Mouse (Mus musculus) frontal cortex, adult 2 months (tissue): ENCODE measurements at regions not wholly inside any gene's neighbourhood (a gene's known extent, or its start where the extent isn't known, plus 50 kb on each side); places are given as distances from the start of the nearest gene placed in this dataset.

Source experiments
- DNase-seq, 2 experiments: peaks; one replicate each; pipeline ENCODE4 v3.0.0; 2022; ENCODE audit warnings: low spot score in 1 of 2; ENCODE audit errors: extremely low spot score in 1 of 2

- DNase-seq = no peak
Observed at GRCm38 (mm10) chr4:101347309-101347708, 71.8 kb upstream of the Ak4 start.

GRCm38 (mm10) chr4:101342071-101342762, 76.9 kb upstream of the Ak4 start:
- no peak for DNase-seq

DNA sequence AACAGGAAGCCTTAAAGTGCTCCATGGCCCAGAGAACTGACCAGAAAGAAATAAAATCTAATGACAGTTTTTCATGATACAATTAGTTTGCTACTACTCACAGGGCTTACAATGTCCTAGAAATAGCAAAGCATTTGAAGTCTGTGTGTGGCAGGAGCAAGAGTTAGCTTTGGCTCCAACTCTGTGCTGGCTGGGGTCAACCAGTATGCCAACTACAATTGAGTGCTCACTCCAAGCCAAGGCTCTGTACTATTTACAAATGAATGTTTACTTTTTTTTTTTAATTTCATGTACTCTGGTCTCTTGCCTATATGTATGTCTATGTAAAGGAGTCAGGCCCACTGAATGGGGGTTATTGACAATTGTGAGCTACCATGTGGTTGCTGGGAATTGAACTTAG, 75.7 kb upstream of the Jak1 start:
- no peak for DNase-seq

- DNase-seq = no peak
Observed at GRCm38 (mm10) chr4:101338211-101338610, 73.1 kb upstream of the Jak1 start.

DNA sequence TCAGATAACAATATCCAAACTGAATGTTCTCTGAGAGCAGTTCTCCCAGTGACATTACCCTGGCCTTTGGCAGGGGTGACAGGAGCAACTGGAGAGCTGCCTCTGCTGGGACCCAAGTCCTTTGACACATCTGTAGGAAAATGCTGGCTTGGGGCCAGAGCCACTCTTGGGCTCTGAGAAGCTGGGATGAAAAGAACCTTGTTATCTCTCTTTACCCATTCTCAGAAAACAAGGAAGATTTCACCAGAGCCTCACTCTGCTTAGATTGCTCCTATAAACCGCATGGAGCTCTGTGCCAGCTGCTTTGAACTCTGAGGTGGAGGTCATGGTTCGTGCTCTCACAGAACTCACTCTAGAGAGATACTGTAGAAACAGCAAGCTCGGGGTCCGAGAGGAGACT, 71.7 kb upstream of the Jak1 start:
- no peak for DNase-seq

DNA sequence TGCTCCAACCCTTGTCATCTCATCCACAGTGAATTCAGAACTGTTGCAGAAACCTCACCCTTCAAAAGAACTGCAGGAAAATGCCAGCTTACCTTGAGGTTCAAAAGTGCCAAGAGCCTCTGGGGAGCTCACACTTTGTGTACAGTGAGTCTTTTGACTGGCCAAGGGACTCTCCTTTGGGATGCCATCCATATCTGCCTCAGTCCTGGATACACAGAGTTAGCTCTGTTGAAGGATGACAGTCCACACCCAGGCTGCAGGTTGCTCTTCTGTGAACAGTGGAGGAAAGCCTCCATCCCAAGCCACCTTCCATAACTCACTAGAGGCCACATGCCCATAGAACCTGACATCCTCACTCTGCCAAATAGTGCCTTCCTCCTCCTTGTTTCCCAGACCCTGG, 71.3 kb upstream of the Jak1 start:
- no peak for DNase-seq

DNA sequence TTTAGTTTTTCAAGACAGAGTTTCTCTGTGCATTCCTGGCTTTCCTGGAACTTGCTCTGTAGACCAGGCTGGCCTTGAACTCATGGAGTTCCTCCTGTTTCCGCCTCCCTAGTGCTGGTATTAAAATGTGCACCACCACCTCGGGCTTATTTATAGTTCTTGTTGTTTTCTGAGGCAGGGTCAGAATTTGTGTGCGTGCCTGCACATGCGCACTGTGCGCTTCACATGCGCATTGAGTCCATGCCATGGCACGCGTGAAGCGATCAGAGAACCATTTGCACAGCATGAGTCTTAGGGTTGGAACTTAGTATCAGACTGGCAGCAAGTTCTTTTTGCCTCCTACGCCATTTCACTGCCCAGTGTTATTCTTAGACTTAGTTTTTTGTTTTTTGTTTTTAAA, 68.8 kb upstream of the Jak1 start:
- DNase-seq = no peak

GRCm38 (mm10) chr4:101333036-101333435, 68.0 kb upstream of the Jak1 start:
- DNase-seq = no peak

- DNase-seq = no peak
Observed at GRCm38 (mm10) chr4:101331231-101331630, 66.1 kb upstream of the Jak1 start.

DNA sequence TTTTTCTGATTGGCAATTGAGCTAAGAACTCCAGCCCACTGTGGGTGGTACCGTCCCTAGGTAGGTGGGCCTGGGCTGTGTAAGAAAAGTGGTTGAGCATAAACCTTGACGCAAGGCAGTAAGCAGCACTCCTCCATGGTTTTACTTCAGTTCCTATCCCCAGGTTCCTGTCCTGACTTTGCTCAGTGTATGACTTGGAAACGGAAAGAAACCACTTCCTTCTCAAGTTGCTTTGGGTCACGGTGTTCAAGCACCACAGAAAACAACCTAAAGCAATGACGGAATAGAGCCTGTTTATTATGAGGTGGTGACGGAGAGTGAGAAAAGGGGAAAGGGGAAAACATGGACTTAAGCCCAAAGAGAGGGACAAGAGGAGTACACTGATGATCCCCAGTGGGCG, 64.0 kb upstream of the Jak1 start:
- DNase-seq = no peak

DNA sequence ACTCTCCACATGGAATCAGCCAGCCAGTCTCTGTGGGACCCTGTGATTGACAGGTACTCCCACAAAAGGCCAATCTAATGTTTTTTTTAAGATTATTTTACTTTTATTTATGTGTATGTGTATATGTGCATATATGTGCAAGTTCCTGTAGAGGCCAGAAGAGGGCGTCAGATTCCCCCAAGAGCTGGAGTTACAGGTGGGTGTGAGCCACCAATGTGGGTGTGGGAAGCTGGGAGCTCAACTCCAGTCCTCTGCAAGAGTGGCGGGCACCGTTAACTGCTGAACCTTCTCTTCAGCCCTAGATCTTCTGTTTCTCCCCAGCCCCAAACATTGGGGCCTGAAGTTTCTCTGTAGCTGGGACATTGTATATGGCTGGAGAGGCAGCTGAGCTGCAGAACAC, 61.0 kb upstream of the Jak1 start:
- DNase-seq = no peak

- DNase-seq = no peak
Observed at GRCm38 (mm10) chr4:101321731-101322130, 56.6 kb upstream of the Jak1 start.

DNA sequence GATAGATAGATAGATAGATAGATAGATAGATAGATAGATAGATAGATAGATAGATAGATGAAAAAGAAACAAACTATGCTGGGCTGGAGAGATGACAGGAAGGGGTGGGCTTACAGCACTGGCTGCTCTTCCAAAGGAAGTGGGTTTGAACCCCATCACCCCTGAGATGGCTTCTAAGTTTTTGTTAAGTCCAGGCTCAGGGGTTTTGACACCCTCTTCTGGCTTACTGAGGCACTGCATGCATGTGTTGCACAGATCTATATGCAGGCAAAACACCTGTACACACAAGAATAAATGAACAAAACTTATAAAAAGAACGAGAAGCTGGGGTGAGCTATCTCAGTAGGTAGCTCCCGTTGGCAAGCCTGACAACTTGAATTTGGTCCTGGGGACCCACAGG, 55.5 kb upstream of the Jak1 start:
- DNase-seq = peak in 1 of 2 experiments; percentile 26

- DNase-seq = no peak
Observed at GRCm38 (mm10) chr4:101319681-101320220, 54.7 kb upstream of the Jak1 start.

GRCm38 (mm10) chr4:101318836-101319235, 53.8 kb upstream of the Jak1 start:
- DNase-seq = no peak

- DNase-seq = no peak
Observed at GRCm38 (mm10) chr4:101316061-101316460, 51.0 kb upstream of the Jak1 start.
